Mouse (Mus musculus): ENCODE data around the gene Gadd45g.
"Not testable (repeated sequence)": the region's sequence is repeated elsewhere in the genome, so short reads cannot be mapped to it uniquely, and the experiment has no call there.

The Gadd45g gene

GRCm38 (mm10) chr13:51834024-51834423, 12.5 kb upstream of the Gadd45g start:
- DNase-seq: peak; percentile 47

GRCm38 (mm10) chr13:51834520-51834919, 12.0 kb upstream of the Gadd45g start:
- no peak for DNase-seq

DNA sequence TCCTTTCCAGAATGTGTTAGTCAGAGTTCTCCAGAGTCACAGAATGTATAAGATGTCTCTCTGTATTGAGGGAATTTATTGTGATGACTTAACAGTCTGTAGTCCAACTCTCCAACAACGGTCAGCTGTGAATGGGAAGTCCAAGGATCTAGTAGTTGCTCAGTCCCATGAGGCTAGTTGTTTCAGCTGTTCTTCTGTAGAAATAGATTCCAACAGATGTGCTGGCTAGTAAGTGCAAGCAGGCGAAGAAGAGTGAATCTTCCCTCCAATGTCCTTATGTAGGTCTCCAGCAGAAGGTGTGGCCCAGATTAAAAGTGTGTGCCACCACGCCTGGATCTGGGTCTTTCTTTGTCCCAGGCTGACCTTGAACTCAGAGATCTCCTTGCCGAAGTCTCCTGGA, 11.3 kb upstream of the Gadd45g start:
- not testable (repeated sequence) for DNase-seq

- no peak for DNase-seq
Observed at GRCm38 (mm10) chr13:51837402-51837801, 9.1 kb upstream of the Gadd45g start.

- no peak for DNase-seq
Observed at GRCm38 (mm10) chr13:51839250-51840026, 7.0 kb upstream of the Gadd45g start.

DNA sequence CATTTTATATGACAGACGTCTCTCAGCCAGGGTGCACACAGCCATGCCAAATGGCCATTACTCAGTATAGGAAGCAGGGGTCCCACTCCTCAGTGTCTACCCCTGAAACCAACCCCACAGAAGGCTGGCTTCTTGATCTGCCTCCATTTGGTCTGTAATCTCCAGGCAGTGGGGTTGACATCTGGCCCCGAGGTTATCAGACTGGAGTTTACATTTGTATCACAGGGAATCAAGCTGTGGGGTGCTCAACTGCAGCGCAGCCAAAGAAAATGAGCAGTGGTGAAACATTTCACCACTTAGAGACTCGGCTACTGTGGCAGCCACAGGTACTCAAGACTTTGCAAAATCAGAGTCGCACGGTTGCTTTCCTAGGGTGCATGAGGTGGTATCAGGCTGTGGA, 5.8 kb upstream of the Gadd45g start:
- DNase-seq: no peak

GRCm38 (mm10) chr13:51841541-51842115, 4.8 kb upstream of the Gadd45g start:
- no peak for DNase-seq

DNA sequence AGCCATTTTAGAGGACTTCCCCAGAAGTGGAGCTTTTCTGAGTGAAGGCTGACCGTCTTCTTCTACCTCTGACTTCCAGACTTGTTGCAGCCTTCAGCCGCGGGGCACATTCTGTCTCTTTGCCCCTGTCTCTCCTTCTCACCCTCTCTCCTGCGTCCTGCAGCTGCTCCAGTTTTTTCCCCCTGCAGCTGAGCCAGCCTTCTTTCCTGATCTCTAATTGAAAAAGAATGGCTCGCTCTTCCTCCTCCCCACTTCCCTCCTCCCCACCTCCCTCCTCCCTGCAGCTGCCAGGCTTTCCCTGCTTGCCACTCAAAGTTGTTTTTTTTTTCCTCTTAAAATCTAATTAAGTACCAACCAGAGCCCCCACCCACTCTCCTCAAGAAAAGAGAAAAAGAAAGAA, 4.3 kb upstream of the Gadd45g start:
- DNase-seq: no peak

DNA sequence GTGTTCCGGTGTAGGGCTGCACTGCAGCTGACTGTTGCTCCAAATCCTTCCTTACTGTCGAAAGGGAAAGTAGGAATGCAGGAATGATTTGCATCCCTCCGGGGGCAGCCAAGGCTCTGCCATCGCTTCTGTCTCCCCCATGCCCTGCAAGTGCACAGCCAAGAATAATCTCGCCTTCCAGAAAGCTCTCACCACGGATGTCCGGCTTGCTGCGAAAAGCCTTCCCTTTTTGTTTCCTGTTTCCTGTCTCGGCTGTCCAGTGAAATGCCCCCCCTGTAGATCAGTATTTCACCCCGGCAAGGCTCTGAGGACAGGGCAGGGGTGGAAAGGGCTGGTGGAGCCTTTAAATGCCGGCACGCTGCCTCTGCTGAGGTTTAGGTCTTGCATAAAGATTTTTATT, 3.7 kb upstream of the Gadd45g start:
- no peak for DNase-seq

- DNase-seq: no peak
Observed at GRCm38 (mm10) chr13:51843298-51843697, 3.2 kb upstream of the Gadd45g start.

DNA sequence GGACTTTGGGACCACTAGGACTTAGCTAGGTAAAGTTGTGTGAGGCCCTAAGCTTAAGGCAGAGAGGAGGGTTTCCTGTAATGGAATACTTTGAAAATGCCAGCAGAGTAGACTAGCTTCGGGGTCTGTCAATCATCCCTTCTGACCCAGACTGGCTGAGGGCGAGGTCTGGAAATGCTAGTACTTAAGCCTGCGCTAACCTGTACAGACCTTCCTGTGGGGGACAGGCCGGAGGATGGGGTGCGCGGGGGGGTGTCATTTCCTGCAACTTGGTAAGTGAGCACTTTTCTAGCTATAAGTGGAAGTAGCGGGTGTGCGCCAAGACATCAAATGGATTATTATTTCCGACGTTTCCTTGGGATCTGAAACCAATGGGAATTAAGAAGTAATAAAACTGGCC, 2.4 kb upstream of the Gadd45g start:
- no peak for DNase-seq

DNA sequence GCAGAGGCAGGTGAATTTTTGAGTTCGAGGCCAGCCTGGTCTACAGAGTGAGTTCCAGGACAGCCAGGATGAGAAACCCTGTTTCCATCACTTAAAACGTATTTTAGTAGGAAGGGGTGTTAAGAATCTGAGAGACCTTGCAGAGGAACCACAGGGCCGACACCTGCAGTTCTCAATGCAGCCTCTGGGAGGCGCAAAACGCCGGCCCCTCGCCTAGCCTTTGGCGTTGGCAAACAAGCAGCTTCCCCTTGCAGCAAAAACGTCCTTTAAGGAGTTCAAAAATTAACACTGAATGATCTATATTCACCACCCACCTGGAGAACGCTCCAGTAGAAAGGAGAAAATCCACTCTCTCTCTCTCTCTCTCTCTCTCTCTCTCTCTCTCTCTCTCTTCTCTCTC, 1.8 kb upstream of the Gadd45g start:
- DNase-seq: peak; percentile 73

DNA sequence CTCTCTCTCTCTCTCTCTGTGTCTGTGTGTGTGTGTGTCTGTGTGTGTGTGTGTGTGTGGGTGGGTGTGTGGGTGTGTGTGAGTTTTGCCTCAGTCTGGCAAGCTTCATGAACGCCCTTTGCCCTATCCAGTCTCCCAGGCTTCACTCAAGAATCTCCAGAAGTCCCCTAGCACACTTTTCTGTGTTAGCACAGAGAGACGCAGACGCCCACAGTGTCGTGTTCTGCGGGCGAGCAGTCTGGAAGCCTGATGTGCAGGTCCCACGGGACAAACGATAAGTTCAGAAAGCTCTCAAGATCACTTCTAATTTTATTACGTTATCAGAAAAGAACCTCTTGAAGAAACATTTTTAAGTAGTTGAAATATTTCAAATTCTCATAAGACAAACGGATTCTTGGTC, 1.4 kb upstream of the Gadd45g start:
- no peak for DNase-seq

GRCm38 (mm10) chr13:51845591-51846191, 787 bp upstream of the Gadd45g start:
- DNase-seq: peak; percentile 86

GRCm38 (mm10) chr13:51846868-51847793, 653 bp downstream of the Gadd45g start:
- peak; percentile 68 for DNase-seq

- DNase-seq: peak; percentile 82
Observed at GRCm38 (mm10) chr13:51847979-51848480, 1.6 kb downstream of the Gadd45g start.

DNA sequence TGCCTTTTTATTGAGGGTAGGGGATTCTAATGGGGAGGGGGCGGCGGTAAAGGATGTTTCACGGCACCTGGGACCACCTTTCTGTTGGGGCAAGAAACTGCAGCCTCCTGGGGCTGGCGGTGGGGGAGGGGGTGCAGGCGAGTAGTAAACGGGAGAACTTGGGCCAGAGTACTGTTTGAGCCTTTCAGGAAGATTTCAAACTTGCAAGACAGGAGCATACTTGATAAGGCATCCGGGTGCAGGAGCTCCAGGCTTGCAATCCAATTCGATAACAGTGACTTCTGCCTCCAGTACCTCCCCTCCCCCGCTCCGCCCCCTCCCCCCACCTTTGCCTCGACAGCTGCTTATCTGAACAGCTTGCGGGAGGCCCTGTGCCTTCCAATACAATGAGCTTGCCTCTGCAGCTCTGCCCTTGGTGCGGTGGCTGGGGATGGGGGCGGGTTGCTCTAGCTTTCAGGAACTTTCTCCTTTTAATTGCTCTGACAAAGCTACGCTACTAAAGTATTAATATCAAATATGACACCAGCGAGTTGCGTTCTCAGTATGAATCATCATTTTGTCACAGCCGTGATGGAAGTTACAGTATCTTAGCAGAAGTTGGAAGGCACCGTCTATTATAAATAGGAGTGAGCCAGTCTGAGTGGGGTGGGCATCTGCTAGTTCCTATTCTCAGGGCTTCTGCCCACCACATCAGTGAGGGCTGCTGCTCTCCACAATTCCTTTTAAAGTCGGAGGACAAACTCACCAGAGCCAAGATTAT, 2.2 kb downstream of the Gadd45g start:
- no peak for DNase-seq

- no peak for DNase-seq
Observed at GRCm38 (mm10) chr13:51849241-51850033, 3.0 kb downstream of the Gadd45g start.

GRCm38 (mm10) chr13:51850565-51850964, 4.1 kb downstream of the Gadd45g start:
- DNase-seq: no peak

- no peak for DNase-seq
Observed at GRCm38 (mm10) chr13:51852560-51853190, 6.2 kb downstream of the Gadd45g start.
